Mouse (Mus musculus) liver, postnatal 0 days (tissue): ENCODE measurements around the gene Zbtb7a.

Source experiments
- CTCF ChIP-seq: sonication (generic); IDR thresholded peaks from 2 replicates; pipeline ENCODE4 v1.5.1; 2016; ENCODE audit warnings: antibody characterized with exemption, low read depth
- EP300 ChIP-seq: IDR thresholded peaks from 2 replicates; pipeline ENCODE4 v1.6.1; 2016; ENCODE audit warnings: antibody characterized with exemption, low read depth, mild to moderate bottlenecking

- TF ChIP-seq CTCF, result no peak
- TF ChIP-seq EP300, result no peak
Measured at GRCm38 (mm10) chr10:81177958-81178712, 43.1 kb downstream of the Zbtb7a start.
